Mouse (Mus musculus): ENCODE data around the gene Ssu72. TPM values are rescaled to one million over a fixed set of nuclear protein-coding genes. Genes with fewer than 3 reads are reported as not detected.
"Not testable (repeated sequence)": the region's sequence is repeated elsewhere in the genome, so short reads cannot be mapped to it uniquely, and the experiment has no call there.

The Ssu72 gene
- polyA plus RNA-seq (2016; fragmentation: Nextera tagmentation; extraction: Ambion mirVana): 140 TPM in 2 replicates

DNA sequence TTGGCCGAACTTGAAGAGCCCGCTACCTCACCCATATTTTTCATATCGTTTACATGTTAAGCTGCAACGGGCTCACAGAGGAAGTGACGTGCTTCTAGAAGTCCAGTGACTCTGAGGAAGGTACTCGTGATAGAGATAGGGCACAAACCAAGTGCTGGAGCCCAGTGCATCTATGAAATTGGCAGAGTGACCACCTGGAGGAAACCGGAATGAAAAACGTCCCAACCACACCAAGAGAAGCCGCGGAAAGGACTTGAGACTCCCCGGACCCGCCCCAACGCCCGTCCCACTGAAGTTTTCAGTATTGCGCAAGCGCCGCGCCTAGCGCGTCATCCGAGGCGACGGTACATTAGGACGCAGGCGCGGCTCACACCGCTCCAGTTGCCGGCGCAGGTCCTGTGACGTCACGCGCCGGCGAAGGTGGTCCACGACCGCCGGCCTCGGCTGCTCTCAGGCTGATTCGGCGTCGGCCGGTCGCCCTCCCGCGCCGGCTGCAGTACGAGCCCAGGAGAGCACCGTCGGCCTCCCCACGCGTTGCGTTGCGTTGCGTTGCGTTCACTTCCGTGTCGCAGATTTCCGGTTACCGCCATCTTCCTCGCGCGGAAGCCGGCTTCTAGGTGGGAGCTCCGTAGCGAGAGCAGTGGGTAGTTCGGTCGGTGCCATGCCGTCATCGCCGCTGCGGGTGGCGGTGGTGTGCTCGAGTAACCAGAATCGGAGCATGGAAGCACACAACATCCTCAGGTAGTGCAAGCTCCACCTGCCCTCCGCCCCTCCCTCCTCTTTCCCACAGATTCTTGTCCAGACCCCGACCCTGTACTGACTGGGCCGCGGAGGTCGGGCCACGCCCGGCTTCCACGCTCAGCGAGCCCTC lies at the start of gene Ssu72:
TSS of gene Ssu72 (plus strand) at position 80 of the 871 bp plus-strand sequence.
- no peaks in the 10 kb centered on the region for H3K9me3 ChIP-seq
- H3K4me3 ChIP-seq: peak within 1 kb of the TSS; percentile 98
- H3K36me3 ChIP-seq: no peaks in the 10 kb centered on the region
- peaks cover 11% of the 10 kb centered on the region for H3K4me1 ChIP-seq
- H3K27me3 ChIP-seq: no peaks in the 10 kb centered on the region
- peak within 1 kb of the TSS; percentile 94 for H3K9ac ChIP-seq (replicated peaks)
- peak within 1 kb of the TSS; percentile 84 for H3K4me2 ChIP-seq (replicated peaks)
- ATAC-seq (ENCODE audit: low FRiP score, low read depth): peak; percentile 96
- whole genome bisulfite sequencing: under 1% methylated on average over 83 of the region's 83 CpGs
- peak within 1 kb of the TSS; percentile 86 for H3K27ac ChIP-seq (replicated peaks)

DNA sequence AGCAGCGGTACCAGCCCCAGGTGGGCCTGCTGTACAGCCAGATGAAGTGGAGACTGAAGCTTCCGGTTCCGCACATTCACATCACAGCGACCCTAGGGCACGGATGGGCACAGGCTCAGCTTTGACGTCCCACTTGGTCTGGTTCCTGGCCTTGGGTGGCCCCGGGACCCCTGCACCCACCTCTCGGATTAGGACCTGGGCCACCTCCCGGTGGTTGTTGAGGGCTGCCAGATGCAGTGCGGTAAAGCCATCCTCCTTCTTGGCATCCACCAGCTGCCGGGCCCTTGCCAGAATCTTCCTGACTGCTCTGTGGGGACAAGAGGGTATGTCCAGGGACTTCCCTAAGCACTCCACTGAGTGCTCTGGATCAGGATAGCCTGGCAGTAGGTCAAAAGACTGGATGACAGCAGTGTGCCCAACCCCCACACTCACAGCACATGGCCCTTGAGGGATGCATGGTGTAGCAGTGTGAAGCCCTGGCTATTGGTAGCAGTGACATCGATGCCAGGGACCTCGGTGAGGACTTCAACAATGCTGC lies 48.3 kb upstream of the Ssu72 start:
- H3K4me3 ChIP-seq: no peak overlapping the region
- peaks cover 32% of the 10 kb centered on the region for H3K4me1 ChIP-seq
- H3K9ac ChIP-seq (replicated peaks): no peak overlapping the region
- H3K4me2 ChIP-seq (replicated peaks): no peak overlapping the region
- H3K9me3 ChIP-seq: no peaks in the 10 kb centered on the region
- peaks cover 29% of the 10 kb centered on the region for H3K36me3 ChIP-seq
- peaks cover 58% of the 10 kb centered on the region for H3K27me3 ChIP-seq
- ATAC-seq (ENCODE audit: low FRiP score, low read depth): no peak
- H3K27ac ChIP-seq (replicated peaks): no peak overlapping the region
- 94% methylated on average over 13 of the region's 13 CpGs for WGBS

DNA sequence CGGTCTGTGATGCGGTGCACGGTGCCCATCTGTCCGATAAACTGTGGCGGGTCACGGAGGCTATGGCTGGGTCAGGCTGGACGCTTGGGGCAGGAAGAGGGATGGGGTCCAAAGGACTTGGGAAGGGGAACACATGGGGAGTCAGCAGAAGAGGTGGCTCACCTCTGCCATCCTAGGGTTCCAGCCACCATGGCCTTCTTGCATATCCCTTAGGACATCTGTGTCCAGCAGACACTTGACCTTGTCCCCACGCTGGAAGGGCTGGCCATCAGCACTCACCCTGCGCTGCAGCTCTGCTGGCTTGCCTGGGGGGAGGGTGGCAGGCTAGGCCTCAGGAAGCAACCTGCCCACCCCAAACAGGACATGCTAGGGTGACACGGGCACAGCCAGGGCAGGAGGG lies 45.6 kb upstream of the Ssu72 start:
- H3K4me2 ChIP-seq (replicated peaks): no peak overlapping the region
- H3K4me1 ChIP-seq: peaks cover 16% of the 10 kb centered on the region
- H3K36me3 ChIP-seq: peaks cover 24% of the 10 kb centered on the region
- peaks cover 31% of the 10 kb centered on the region for H3K27me3 ChIP-seq
- ATAC-seq (ENCODE audit: low FRiP score, low read depth): no peak
- no peak overlapping the region for H3K9ac ChIP-seq (replicated peaks)
- H3K27ac ChIP-seq (replicated peaks): no peak overlapping the region
- no peak overlapping the region for H3K4me3 ChIP-seq
- 91% methylated on average over 10 of the region's 10 CpGs for WGBS
- no peaks in the 10 kb centered on the region for H3K9me3 ChIP-seq

DNA sequence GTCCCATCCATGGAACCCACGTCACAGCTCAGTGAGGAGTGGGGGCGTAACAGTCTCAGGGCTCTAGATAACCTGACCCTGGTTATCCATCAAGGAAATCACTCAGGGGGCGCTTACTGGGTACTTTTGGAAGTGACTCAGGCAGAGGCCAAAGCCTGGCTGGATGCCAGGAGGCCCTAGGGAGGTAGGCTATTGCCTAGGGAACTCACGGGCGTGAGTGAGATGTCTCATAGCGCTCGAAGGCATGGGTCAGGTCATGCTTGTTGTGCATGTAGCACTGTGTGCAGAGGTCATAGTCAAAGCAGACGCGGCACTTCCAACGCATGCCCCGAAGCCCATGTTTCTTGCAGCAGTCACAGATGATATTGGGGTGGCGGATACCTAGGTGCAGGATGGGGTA lies 44.0 kb upstream of the Ssu72 start:
- Histone ChIP-seq H3K4me2 (replicated peaks) (no peak overlapping the region), H3K27ac (replicated peaks) (no peak overlapping the region), H3K36me3 (peaks cover 24% of the 10 kb centered on the region), H3K4me1 (no peaks in the 10 kb centered on the region), H3K9ac (replicated peaks) (no peak overlapping the region), H3K9me3 (no peaks in the 10 kb centered on the region), H3K27me3 (peaks cover 15% of the 10 kb centered on the region), H3K4me3 (no peak overlapping the region)
- 92% methylated on average over 12 of the region's 12 CpGs for WGBS
- ATAC-seq (ENCODE audit: low FRiP score, low read depth): no peak

DNA sequence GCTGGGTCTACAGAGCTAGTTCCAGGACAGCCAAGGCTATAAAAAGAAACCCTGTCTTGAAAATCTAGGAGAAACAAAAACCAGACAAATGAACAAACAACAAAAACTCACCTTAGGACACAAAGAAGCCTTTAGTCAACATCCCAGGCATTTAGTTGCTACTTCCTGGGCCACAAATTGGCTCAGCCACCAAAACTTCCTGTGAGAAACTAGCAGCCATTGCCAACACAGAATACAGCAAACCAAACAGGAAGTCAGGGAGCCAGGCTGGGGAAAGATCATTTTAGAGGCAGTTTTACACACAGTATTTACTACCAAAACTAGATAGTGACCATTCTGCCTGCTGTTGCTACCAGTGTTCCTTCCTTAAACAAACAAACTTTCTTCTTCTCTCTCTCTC lies 37.7 kb upstream of the Ssu72 start:
- no peaks in the 10 kb centered on the region for H3K9me3 ChIP-seq
- no peak for ATAC-seq (ENCODE audit: low FRiP score, low read depth)
- H3K36me3 ChIP-seq: no peaks in the 10 kb centered on the region

DNA sequence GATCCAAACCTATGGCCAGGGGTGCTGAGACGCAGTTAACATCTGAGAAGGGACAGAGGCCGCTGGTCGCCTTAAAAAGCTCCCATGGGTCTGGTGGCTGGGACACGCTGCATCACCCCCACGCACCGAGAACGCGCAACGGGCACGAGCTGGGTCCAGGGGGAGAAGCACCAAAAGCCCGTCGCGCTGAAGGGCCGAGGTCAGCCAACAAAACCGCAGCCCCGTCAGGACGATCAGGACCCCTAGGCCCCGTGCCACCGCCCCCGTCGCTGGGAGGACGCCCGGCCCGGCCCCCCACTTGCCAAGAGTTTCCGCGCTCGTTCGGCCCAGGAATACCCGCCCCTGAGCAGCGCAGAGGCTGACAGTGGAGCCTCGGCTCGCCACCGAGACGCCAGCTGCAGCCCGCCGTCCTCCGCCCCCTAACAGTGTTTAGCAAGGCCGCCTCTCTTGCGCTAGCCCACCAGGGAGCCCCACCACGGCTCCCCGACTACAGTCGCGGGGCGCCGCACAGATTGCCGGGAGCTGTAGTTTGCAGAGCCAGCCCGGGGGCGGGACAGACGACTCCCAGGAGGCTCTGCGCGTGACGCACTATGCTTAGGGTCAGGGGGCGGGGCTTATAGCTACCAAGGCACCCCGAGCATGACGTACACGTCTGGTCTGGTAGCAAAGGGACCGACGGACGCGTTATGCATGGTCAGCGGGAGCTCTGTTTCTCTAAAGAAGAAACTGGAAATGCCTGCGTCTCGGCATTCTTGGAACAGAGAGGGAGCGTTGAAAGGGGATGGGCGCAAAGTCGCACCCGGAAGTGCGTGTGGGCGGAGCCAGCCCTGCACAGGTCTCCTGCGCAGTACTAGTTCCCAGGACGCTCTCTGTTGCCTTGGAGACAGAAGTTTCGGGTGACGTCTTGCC lies 35.7 kb upstream of the Ssu72 start, which contains the start of gene Mib2:
TSS of gene Mib2 (minus strand) at position 510 of the 909 bp plus-strand sequence.
- peaks cover 13% of the 10 kb centered on the region for H3K4me1 ChIP-seq
- peak within 1 kb of the TSS; percentile 96 for H3K4me2 ChIP-seq (replicated peaks)
- peak; percentile 98 for ATAC-seq (ENCODE audit: low FRiP score, low read depth)
- H3K27me3 ChIP-seq: 0 out of 2 replicates have a peak, but pooled peaks cover 4% of the 10 kb centered on the region
- H3K27ac ChIP-seq (replicated peaks): peak within 1 kb of the TSS; percentile 76
- no peaks in the 10 kb centered on the region for H3K9me3 ChIP-seq
- H3K9ac ChIP-seq (replicated peaks): peak within 1 kb of the TSS; percentile 79
- peak within 1 kb of the TSS; percentile 85 for H3K4me3 ChIP-seq
- H3K36me3 ChIP-seq: no peaks in the 10 kb centered on the region
- under 1% methylated on average over 73 of the region's 73 CpGs for WGBS

More for the DNA sequence above, 37.7 kb upstream of the Ssu72 start:
- Histone ChIP-seq H3K27me3 (0 out of 2 replicates have a peak, but pooled peaks cover 4% of the 10 kb centered on the region), H3K4me2 (replicated peaks) (no peak overlapping the region), H3K4me3 (no peak overlapping the region), H3K9ac (replicated peaks) (no peak overlapping the region), H3K27ac (replicated peaks) (no peak overlapping the region), H3K4me1 (peaks cover 13% of the 10 kb centered on the region)

DNA sequence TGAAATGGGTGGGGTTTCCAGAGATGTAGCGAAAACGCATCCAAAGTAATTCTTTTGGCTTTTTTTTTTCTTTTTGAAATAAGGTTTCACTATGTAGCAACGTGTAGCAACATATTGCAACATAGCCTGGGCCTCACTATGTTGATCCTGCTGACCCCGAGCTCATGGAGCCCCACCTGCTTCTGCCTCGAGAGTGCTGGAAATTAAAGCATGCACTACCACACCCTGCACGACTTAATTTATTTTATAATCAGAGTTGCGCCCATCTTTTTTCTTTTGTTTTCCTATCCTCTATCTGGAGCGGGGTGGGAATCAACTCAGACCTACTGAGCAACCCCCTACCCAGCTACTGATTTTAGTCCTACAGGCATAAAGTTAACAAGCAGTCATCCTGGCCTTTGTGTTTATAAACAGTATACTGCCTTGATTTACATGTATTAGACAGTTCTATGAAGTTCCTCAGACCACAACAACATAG lies 35.0 kb upstream of the Ssu72 start:
- Histone ChIP-seq H3K36me3 (no peaks in the 10 kb centered on the region), H3K27ac (replicated peaks) (no peak overlapping the region), H3K9ac (replicated peaks) (0 out of 2 replicates have a peak overlapping the region, but pooled peaks have one; percentile 79), H3K4me1 (peaks cover 13% of the 10 kb centered on the region), H3K27me3 (0 out of 2 replicates have a peak, but pooled peaks cover 4% of the 10 kb centered on the region), H3K4me3 (peak overlapping the region; percentile 85), H3K4me2 (replicated peaks) (peak overlapping the region; percentile 96), H3K9me3 (no peaks in the 10 kb centered on the region)
- WGBS: 2% methylated on average over 8 of the region's 8 CpGs
- ATAC-seq (ENCODE audit: low FRiP score, low read depth): peak; percentile 24

DNA sequence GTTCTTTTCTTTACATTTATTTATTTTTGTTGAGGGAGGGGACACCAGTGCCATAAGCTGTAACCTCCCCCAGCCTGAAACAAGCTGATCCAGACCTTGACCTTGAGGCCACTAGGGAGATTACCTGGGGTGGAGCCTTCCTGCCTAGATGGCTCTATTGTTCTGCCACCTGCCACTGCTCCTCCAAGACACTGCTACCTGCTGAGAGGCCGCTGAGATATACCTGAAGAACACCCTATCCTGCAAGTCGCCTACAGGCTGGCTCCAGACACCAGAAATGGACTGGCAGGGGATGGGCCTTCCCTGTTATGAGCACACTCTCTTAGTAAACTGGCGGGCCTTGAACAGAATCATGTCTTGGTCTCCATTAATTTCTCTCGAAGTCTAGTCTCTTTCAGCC lies 34.4 kb upstream of the Ssu72 start:
- not testable (repeated sequence) for H3K27ac ChIP-seq (replicated peaks); H3K36me3 ChIP-seq; H3K27me3 ChIP-seq; H3K9ac ChIP-seq (replicated peaks); H3K4me3 ChIP-seq; ATAC-seq (ENCODE audit: low FRiP score, low read depth); H3K9me3 ChIP-seq; H3K4me2 ChIP-seq (replicated peaks)
- 57% methylated on average over 4 of the region's 4 CpGs for WGBS
- H3K4me1 ChIP-seq: peaks cover 13% of the 10 kb centered on the region

DNA sequence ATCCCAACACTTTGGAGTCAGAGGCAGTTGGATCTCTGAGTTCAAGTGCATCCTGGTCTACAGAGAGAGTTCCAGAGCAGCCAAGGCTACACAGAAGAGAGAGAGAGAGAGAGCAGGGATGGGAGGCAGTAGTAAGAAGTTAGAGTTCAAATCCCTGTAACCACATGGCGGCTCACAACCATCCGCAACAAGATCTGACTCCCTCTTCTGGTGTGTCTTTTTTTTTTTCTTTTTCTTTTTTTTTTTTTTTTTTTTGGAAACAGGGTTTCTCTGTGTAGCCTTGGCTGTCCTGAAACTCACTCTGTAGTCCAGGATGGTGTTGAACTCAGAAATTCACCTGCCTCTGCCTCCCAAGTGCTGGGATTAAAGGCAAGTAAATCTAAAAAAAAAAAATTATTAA lies 32.5 kb upstream of the Ssu72 start:
- Histone ChIP-seq H3K4me3 (no peak overlapping the region), H3K4me2 (replicated peaks) (no peak overlapping the region), H3K27me3 (0 out of 2 replicates have a peak, but pooled peaks cover 4% of the 10 kb centered on the region), H3K9ac (replicated peaks) (no peak overlapping the region), H3K9me3 (no peaks in the 10 kb centered on the region), H3K36me3 (no peaks in the 10 kb centered on the region), H3K4me1 (peaks cover 13% of the 10 kb centered on the region), H3K27ac (replicated peaks) (no peak overlapping the region)
- 57% methylated on average over 2 of the region's 2 CpGs for WGBS
- no peak for ATAC-seq (ENCODE audit: low FRiP score, low read depth)

DNA sequence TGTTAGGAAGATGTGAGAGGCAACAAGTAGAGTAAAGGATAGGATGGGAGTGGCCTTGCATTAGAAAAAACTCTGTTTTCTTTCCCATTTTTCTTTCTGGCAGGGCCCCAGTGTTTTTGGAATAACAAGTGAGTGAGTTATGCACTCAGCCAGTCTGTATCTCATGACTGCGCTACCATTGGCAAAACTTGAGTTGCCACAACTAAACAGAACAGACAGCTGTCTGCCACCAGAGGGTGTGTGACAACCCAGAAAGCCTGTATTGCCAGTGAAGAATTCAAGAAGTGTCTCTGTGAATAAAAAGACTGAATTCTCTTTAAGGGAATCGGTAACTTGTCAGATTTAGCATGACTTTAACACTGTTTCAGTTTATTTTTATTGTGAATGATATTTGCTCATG lies 28.6 kb upstream of the Ssu72 start:
- Histone ChIP-seq H3K4me1 (no peaks in the 10 kb centered on the region), H3K9ac (replicated peaks) (no peak overlapping the region), H3K9me3 (no peaks in the 10 kb centered on the region), H3K4me2 (replicated peaks) (no peak overlapping the region), H3K36me3 (no peaks in the 10 kb centered on the region), H3K27me3 (no peaks in the 10 kb centered on the region), H3K27ac (replicated peaks) (no peak overlapping the region), H3K4me3 (no peak overlapping the region)
- no peak for ATAC-seq (ENCODE audit: low FRiP score, low read depth)
- WGBS: 82% methylated on average over 2 of the region's 2 CpGs

DNA sequence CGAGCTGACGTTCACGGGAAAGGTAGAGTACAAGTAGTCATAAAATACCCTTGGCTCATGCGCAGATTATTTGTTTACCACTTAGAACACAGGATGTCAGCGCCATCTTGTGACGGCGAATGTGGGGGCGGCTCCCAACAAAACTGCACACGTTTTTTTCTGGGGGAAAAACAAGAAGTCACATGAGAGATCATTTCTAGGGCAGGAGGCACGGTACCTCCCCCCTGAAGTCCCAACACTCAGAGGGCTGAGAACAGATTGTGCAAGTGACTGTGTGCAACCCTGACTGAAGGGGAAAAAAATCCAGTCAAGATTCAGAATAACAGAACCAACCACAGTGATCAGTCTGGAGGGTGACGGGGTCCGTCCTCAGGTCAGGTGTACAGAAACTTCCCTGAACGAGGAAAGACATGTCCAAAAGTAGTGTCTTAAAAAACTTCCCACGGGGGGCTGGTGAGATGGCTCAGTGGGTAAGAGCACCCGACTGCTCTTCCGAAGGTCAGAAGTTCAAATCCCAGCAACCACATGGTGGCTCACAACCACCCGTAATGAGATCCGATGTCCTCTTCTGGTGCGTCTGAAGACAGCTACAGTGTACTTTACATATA lies 20.8 kb upstream of the Ssu72 start:
- H3K4me1 ChIP-seq; ATAC-seq (ENCODE audit: low FRiP score, low read depth): not testable (repeated sequence)
- 93% methylated on average over 16 of the region's 19 CpGs for WGBS

More for the DNA sequence above, 20.8 kb upstream of the Ssu72 start:
- not testable (repeated sequence) for H3K9me3 ChIP-seq; H3K36me3 ChIP-seq; H3K27ac ChIP-seq (replicated peaks); H3K4me2 ChIP-seq (replicated peaks); H3K9ac ChIP-seq (replicated peaks); H3K4me3 ChIP-seq; H3K27me3 ChIP-seq
